Mouse (Mus musculus): ENCODE data around the gene 2610042L04Rik. TPM values are rescaled to one million over a fixed set of nuclear protein-coding genes. Genes with fewer than 3 reads are reported as not detected.
A peak's percentile ranks its signal among the peaks of the same experiment; 100 is the strongest.
"Not testable (repeated sequence)": the region's sequence is repeated elsewhere in the genome, so short reads cannot be mapped to it uniquely, and the experiment has no call there.

2610042L04Rik gene
- 0.12 TPM in 1 of 2 replicates, not detected in the other for polyA plus RNA-seq (2015; fragmentation: Nextera tagmentation; extraction: Ambion mirVana)

DNA sequence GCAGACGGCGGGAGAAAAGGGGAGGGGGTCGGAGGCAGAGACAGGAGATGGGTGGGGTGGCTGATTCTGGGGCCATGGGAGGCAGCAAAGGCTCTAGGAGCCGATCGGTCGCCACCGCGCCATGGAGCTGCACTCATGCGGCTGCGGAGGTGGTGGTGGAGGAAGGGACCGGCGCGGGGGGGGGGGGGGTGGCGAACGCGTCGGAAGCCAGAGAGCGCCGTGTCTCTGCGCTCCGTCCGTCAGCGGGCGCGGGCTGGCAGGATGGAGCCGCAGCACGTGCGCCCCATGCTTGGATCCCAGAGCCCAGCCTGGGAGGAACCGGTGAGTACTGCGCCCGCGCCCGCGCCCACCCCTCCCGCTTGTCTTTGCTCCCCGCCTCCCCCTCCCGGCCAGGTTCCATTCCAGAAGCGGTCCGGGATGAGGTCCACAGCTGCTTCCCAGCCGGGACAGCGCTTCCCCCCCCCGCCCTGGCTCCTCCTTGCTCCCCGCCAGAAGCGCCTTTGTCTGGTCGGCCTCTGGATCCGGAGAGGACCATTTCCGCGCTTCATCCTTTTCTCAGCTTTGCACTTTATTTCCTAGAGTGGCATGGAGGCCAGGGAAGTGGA, at the start of gene 2610042L04Rik:
2610042L04Rik (plus strand) TSS at position 288 of the 605 bp plus-strand sequence.
- not testable (repeated sequence) for H3K9ac ChIP-seq (replicated peaks; ENCODE audit: low read depth); H3K27ac ChIP-seq (ENCODE audit: low read length); H3K4me1 ChIP-seq (ENCODE audit: insufficient read depth, low read depth, low read length); ATAC-seq; H3K27me3 ChIP-seq (replicated peaks; ENCODE audit: insufficient read depth, low read length); H3K36me3 ChIP-seq (ENCODE audit: insufficient read depth, low read length); H3K9me3 ChIP-seq (ENCODE audit: low read length)
- WGBS, result under 1% methylated on average over 9 of the region's 48 CpGs
- Histone ChIP-seq H3K4me3 (ENCODE audit: low read depth, low read length) (0 out of 2 replicates have a peak within 1 kb of the TSS, but pooled peaks have one; percentile 5), H3K4me2 (replicated peaks; ENCODE audit: low read depth, low read length) (peak within 1 kb of the TSS; percentile 39)
- DNase-seq (ENCODE audit: low spot score), result peak; percentile 4

DNA sequence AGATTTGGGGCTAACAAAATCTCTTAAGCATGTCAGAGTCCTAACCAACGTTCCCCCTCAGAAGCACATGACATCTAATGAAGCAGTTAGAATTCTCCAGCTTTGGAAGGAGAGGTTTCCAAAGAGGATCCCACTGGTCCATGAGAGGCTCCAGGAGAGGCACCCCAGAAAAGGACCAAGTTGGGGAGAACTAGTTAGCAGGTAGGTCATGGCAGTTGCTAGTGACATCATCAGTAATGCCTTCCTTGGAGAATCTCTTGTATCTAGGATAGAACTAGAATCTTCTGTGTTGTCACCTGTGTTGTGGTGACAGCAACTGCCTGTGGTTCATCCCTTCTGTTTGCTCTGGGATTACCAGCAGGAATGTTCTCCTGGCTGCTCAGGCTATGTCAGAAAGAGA, 17.6 kb upstream of the 2610042L04Rik start, which contains the start of gene Gm3149:
Gm3149 (plus strand) TSS at position 301 of the 400 bp plus-strand sequence.
- not testable (repeated sequence) for H3K27me3 ChIP-seq (replicated peaks; ENCODE audit: insufficient read depth, low read length); H3K9ac ChIP-seq (replicated peaks; ENCODE audit: low read depth); H3K36me3 ChIP-seq (ENCODE audit: insufficient read depth, low read length); ATAC-seq; H3K4me3 ChIP-seq (ENCODE audit: low read depth, low read length); H3K27ac ChIP-seq (ENCODE audit: low read length); H3K4me2 ChIP-seq (replicated peaks; ENCODE audit: low read depth, low read length); H3K4me1 ChIP-seq (ENCODE audit: insufficient read depth, low read depth, low read length); DNase-seq (ENCODE audit: low spot score); H3K9me3 ChIP-seq (ENCODE audit: low read length)
- WGBS, result no CpG with 5 or more reads among the region's 1 CpGs

DNA sequence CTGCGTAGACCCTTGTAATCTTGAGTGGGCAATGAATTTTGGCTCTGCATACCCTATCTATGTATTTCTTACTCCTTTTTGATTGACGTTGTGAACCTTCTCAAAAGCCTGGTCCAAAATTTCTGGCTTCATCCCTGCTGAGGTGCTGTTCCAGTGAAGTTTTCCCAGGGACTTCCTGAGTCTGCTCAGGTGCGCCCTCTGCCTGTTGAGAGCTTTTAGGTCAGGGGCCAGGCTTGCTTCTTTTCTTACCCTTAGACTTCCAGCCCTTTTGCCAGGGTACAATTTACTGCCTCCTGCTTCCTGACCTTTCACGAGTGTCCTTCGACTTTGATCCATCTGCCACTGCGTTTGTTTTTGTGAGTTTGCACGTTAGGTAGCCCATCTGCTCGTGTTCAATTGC, 943 bp downstream of the 2610042L04Rik start:
- TF ChIP-seq CTCF (IDR thresholded peaks at IDR 0.05), result peak; percentile 32
- not testable (repeated sequence) for H3K9me3 ChIP-seq (ENCODE audit: low read length); H3K9ac ChIP-seq (replicated peaks; ENCODE audit: low read depth); H3K27ac ChIP-seq (ENCODE audit: low read length); DNase-seq (ENCODE audit: low spot score); ATAC-seq; H3K27me3 ChIP-seq (replicated peaks; ENCODE audit: insufficient read depth, low read length); H3K4me1 ChIP-seq (ENCODE audit: insufficient read depth, low read depth, low read length); H3K4me3 ChIP-seq (ENCODE audit: low read depth, low read length); H3K36me3 ChIP-seq (ENCODE audit: insufficient read depth, low read length); H3K4me2 ChIP-seq (replicated peaks; ENCODE audit: low read depth, low read length)
- 5% methylated on average over 6 of the region's 8 CpGs for WGBS

DNA sequence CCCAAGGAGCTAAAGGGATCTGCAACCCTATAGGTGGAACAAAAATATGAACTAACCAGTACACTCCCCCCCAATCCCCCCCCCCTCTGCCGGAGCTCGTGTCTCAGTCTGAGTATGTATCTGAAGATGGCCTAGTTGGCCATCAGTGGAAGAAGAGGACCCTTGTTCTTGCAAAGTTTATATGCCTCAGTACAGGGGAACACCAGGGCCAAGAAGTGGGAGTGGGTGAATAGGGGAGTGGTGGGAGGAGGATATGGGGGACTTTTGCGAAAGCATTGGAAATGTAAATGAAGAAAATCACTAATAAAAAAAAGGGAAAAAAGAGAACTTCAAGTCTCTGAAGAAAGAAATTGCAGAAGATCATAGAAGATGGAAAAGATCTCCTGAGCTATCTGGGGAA, 34.4 kb downstream of the 2610042L04Rik start:
- not testable (repeated sequence) for H3K36me3 ChIP-seq (ENCODE audit: insufficient read depth, low read length); H3K27me3 ChIP-seq (replicated peaks; ENCODE audit: insufficient read depth, low read length); H3K4me1 ChIP-seq (ENCODE audit: insufficient read depth, low read depth, low read length); ATAC-seq; H3K27ac ChIP-seq (ENCODE audit: low read length); H3K9ac ChIP-seq (replicated peaks; ENCODE audit: low read depth); DNase-seq (ENCODE audit: low spot score); H3K4me3 ChIP-seq (ENCODE audit: low read depth, low read length); H3K4me2 ChIP-seq (replicated peaks; ENCODE audit: low read depth, low read length); H3K9me3 ChIP-seq (ENCODE audit: low read length)
- WGBS, result 85% methylated on average over 3 of the region's 3 CpGs

DNA sequence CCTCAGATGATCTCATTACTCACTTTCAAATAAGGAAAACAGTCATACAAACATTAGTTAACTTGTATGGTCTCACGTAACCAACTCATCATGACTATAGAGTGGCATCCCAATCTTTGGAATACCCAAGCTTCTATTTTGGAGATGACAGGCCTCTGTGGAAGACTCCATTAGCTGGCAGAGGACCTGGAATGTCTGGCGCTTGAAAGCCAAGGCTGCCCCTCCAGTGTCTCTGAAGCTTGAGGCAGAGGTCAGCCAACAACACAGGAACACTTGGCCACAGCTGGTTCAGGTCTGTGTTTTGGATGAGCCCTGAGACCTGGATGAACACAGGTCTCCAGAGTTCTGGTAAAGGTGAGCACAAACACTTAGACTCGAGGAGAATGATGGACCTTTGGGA, 35.1 kb downstream of the 2610042L04Rik start:
- 59% methylated on average over 3 of the region's 3 CpGs for WGBS
- H3K27ac ChIP-seq (ENCODE audit: low read length); H3K27me3 ChIP-seq (replicated peaks; ENCODE audit: insufficient read depth, low read length); H3K4me3 ChIP-seq (ENCODE audit: low read depth, low read length); H3K4me1 ChIP-seq (ENCODE audit: insufficient read depth, low read depth, low read length); H3K36me3 ChIP-seq (ENCODE audit: insufficient read depth, low read length); H3K4me2 ChIP-seq (replicated peaks; ENCODE audit: low read depth, low read length); H3K9ac ChIP-seq (replicated peaks; ENCODE audit: low read depth); H3K9me3 ChIP-seq (ENCODE audit: low read length); DNase-seq (ENCODE audit: low spot score); ATAC-seq: not testable (repeated sequence)

DNA sequence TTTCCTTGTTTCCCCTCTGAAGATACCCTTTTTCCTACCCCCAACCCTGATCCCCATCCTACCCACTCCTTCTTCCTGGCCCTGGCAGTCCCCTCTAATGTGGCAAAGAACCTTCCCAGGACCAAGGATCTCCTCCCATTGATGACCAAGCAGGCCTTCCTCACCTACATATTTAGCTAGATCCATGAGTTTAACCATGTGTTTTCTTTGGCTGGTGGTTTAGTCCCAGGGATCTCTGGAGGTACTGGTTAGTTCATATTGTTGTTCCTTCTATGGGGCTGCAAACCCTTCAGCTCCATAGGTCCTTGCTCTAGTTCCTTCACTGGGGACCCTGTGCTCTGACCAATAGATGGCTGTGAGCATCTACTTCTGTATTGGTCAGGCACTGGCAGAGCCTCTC, 43.3 kb downstream of the 2610042L04Rik start:
- not testable (repeated sequence) for H3K4me1 ChIP-seq (ENCODE audit: insufficient read depth, low read depth, low read length); DNase-seq (ENCODE audit: low spot score); H3K27me3 ChIP-seq (replicated peaks; ENCODE audit: insufficient read depth, low read length); H3K9ac ChIP-seq (replicated peaks; ENCODE audit: low read depth); ATAC-seq; H3K36me3 ChIP-seq (ENCODE audit: insufficient read depth, low read length); H3K4me2 ChIP-seq (replicated peaks; ENCODE audit: low read depth, low read length); H3K27ac ChIP-seq (ENCODE audit: low read length); H3K4me3 ChIP-seq (ENCODE audit: low read depth, low read length); H3K9me3 ChIP-seq (ENCODE audit: low read length)

DNA sequence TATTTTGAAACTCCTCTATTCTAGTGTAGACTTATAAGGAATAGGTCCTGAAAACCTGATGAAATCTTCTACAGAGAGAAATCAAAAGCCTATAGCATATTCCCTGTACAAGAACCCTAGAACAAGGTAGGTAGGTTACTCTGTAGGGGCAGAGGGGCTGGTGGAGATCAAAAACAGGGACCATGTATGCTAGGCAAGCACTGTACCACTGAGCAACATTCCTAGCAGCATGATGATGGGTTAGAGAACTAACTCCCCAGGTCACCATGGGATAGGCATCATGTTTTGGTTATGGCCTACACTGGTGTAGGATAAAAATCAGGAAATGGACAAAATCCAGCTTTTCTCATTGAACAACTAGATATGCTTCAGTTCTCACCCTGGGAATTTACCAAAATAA, 51.0 kb downstream of the 2610042L04Rik start:
- ATAC-seq; H3K4me3 ChIP-seq (ENCODE audit: low read depth, low read length); H3K4me1 ChIP-seq (ENCODE audit: insufficient read depth, low read depth, low read length); H3K4me2 ChIP-seq (replicated peaks; ENCODE audit: low read depth, low read length); H3K27me3 ChIP-seq (replicated peaks; ENCODE audit: insufficient read depth, low read length); H3K36me3 ChIP-seq (ENCODE audit: insufficient read depth, low read length); H3K9ac ChIP-seq (replicated peaks; ENCODE audit: low read depth); H3K9me3 ChIP-seq (ENCODE audit: low read length); H3K27ac ChIP-seq (ENCODE audit: low read length); DNase-seq (ENCODE audit: low spot score): not testable (repeated sequence)

DNA sequence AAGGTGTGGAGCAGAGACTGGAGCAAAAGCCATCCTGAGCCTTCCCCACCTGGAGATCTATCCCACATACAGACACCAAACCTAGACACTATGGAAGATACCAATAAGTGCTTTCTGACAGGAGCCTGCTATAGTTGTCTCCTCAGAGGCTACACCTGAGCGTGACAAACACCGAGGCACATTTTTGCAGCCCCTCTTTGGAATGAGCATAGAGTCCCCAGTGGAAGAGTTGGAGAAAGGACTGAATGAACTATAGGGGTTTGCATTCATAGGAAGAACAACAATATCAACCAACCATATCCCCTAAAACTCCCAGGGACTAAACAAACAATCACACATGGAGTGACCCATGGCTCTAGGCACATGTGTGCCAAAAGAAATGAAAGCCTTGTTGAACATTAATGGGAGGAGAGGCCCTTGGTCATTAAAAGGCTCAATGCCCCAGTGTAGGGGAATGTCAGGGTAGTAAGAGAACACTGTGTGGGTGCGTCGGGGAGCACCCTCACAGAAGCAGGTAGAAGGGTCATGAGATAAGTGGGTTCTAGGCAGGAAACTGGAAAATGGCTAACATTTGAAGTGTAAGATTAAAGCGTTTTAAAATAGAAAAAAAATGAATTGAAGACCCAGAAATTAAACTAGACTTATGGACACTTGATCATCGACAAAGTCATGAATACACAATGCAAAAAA, 58.4 kb downstream of the 2610042L04Rik start:
- not testable (repeated sequence) for H3K9me3 ChIP-seq (ENCODE audit: low read length); H3K36me3 ChIP-seq (ENCODE audit: insufficient read depth, low read length); H3K4me1 ChIP-seq (ENCODE audit: insufficient read depth, low read depth, low read length); ATAC-seq; H3K4me2 ChIP-seq (replicated peaks; ENCODE audit: low read depth, low read length); H3K9ac ChIP-seq (replicated peaks; ENCODE audit: low read depth); DNase-seq (ENCODE audit: low spot score); H3K4me3 ChIP-seq (ENCODE audit: low read depth, low read length); H3K27me3 ChIP-seq (replicated peaks; ENCODE audit: insufficient read depth, low read length); H3K27ac ChIP-seq (ENCODE audit: low read length)
- WGBS, result 100% methylated on average over 2 of the region's 6 CpGs

DNA sequence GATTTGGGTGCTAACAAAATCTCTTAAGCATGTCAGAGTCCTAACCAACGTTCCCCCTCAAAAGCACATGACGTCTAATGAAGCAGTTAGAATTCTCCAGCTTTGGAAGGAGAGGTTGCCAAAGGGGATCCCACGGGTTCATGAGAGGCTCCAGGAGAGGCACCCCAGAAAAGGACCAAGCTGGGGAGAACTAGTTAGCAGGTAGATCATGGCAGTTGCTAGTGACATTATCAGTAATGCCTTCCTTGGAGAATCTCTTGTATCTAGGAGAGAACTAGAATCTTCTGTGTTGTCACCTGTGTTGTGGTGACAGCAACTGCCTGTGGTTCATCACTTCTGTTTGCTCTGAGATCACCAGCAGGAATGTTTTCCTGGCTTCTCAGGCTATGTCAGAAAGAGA, 62.7 kb downstream of the 2610042L04Rik start, which contains the start of gene Gm3159:
Gm3159 (plus strand) TSS at position 301 of the 400 bp plus-strand sequence.
- not testable (repeated sequence) for H3K36me3 ChIP-seq (ENCODE audit: insufficient read depth, low read length); H3K9me3 ChIP-seq (ENCODE audit: low read length); H3K27me3 ChIP-seq (replicated peaks; ENCODE audit: insufficient read depth, low read length); H3K4me1 ChIP-seq (ENCODE audit: insufficient read depth, low read depth, low read length); H3K9ac ChIP-seq (replicated peaks; ENCODE audit: low read depth); ATAC-seq; DNase-seq (ENCODE audit: low spot score); H3K27ac ChIP-seq (ENCODE audit: low read length); H3K4me2 ChIP-seq (replicated peaks; ENCODE audit: low read depth, low read length); H3K4me3 ChIP-seq (ENCODE audit: low read depth, low read length)
- WGBS, result 57% methylated on average over 1 of the region's 3 CpGs

All from lung, postnatal 0 days (tissue).